Mouse (Mus musculus) forebrain, embryonic 12.5 days (tissue): ENCODE measurements around the gene Gm17655. TPM values are rescaled to one million over a fixed set of nuclear protein-coding genes. Genes with fewer than 3 reads are reported as not detected.
"Not testable (repeated sequence)": the region's sequence is repeated elsewhere in the genome, so short reads cannot be mapped to it uniquely, and the experiment has no call there.

Source experiments
- ATAC-seq: fragments of 200-750 bp; cut with Nextera tagmentation; 2 replicates; pipeline ENCODE4 v1.8.0; 2017; ENCODE audit warnings: moderate TSS enrichment; ENCODE audit not compliant: low FRiP score
- H3K27ac ChIP-seq: fragments of 300-500 bp; sonication (generic); 2 replicates; pipeline ENCODE4 v1.5.1; 2016; ENCODE audit warnings: mild to moderate bottlenecking
- H3K27me3 ChIP-seq: fragments of 300-500 bp; sonication (generic); 2 replicates; pipeline ENCODE4 v1.6.1; 2016; ENCODE audit warnings: mild to moderate bottlenecking
- H3K36me3 ChIP-seq: fragments of 300-500 bp; sonication (generic); replicated peaks from 2 replicates; pipeline ENCODE4 v1.6.1; 2016; ENCODE audit warnings: mild to moderate bottlenecking
- H3K4me1 ChIP-seq: fragments of 300-500 bp; sonication (generic); 2 replicates; pipeline ENCODE4 v1.6.1; 2016
- H3K4me2 ChIP-seq: fragments of 300-500 bp; sonication (generic); 2 replicates; pipeline ENCODE4 v1.6.1; 2016; ENCODE audit warnings: mild to moderate bottlenecking, moderate library complexity
- H3K4me3 ChIP-seq: fragments of 300-500 bp; sonication (generic); replicated peaks from 2 replicates; pipeline ENCODE4 v1.5.1; 2016; ENCODE audit warnings: mild to moderate bottlenecking
- H3K9ac ChIP-seq: fragments of 300-500 bp; sonication (generic); 2 replicates; pipeline ENCODE4 v1.6.1; 2016; ENCODE audit warnings: mild to moderate bottlenecking
- H3K9me3 ChIP-seq: fragments of 300-500 bp; sonication (generic); 2 replicates; pipeline ENCODE4 v1.6.1; 2016
- WGBS: fragments of 180-500 bp; shearing (Covaris S2); methylation state at CpG from one replicate; pipeline ENCODE4 v1.1.7; 2016; 5-methylcytosine and 5-hydroxymethylcytosine counted together
- polyA plus RNA-seq: library from polyadenylated mRNA; unstranded; fragments of >200 nt; fragmentation: Nextera tagmentation; extraction: Ambion mirVana; gene quantifications from 2 replicates; pipeline ENCODE4 v1.2.1, GENCODE M21; 2016

Gene Gm17655
- polyA plus RNA-seq, 1 experiment from 2014 or later: 8.4 TPM

- H3K36me3 ChIP-seq, H3K4me1 ChIP-seq, H3K27me3 ChIP-seq, H3K9me3 ChIP-seq: not testable (repeated sequence)
- Histone ChIP-seq H3K4me2 (peak overlapping the region; percentile 48), H3K9ac (peak overlapping the region; percentile 33), H3K27ac (peak overlapping the region; percentile 59; the same call in 1 of the 2 replicates), H3K4me3 (peak overlapping the region; percentile 28)
- peak; percentile 94 for ATAC-seq
- 39% methylated on average over 8 of the region's 8 CpGs for WGBS
Measured at GRCm38 (mm10) chr5:110023694-110024427, 48.5 kb downstream of the Gm17655 start.

DNA sequence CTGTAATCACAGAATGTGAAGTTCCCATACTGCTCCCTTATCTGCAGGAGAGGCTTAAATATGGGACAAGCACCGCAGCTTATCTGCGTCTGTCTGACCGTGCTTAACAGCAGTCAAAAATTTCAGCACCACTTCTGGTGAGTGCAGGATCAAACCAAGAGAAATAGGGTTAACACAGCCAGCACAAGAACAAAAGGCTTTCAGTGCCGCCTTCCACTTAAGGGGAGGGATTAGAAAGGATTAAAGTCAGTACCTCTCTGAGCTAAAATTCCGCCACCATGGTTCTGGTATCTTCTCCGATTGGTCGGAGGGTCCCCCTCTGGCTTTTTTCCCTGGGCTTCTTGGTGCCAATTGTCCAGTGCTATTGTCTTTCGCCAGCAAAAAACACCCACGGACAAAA is 49.0 kb downstream of the Gm17655 start:
- H3K4me1 ChIP-seq: no peaks in the 10 kb centered on the region
- H3K4me2 ChIP-seq: peak overlapping the region; percentile 48
- H3K36me3 ChIP-seq: no peaks in the 10 kb centered on the region
- H3K9me3 ChIP-seq: no peaks in the 10 kb centered on the region
- H3K4me3 ChIP-seq: peak overlapping the region; percentile 28
- 24% methylated on average over 9 of the region's 9 CpGs for WGBS
- H3K27ac ChIP-seq: peak overlapping the region; percentile 59
- peak overlapping the region; percentile 33 for H3K9ac ChIP-seq
- no peaks in the 10 kb centered on the region for H3K27me3 ChIP-seq
- ATAC-seq: peak; percentile 70; the same call in 1 of the 2 replicates

DNA sequence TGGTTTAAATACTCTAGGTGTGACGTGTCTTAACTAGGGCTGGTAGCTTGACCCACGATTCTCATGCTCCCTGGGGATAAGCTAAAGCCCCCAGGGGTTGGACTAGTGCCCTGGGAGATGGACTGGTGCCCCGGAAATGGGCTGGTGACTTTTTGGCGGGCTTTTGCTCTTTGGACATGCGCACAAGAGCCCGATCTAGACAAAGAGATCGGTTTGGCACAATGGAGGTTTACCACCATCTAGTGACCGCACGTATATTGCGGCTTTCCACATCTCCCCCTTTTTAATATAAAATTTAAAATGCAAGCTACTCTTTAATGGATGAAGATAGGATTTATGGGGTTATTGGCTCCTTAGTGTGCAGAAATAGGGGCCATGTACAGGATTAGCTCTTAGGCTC is 56.5 kb downstream of the Gm17655 start:
- H3K9me3 ChIP-seq, H3K4me2 ChIP-seq, H3K9ac ChIP-seq, H3K4me1 ChIP-seq, H3K36me3 ChIP-seq, H3K27me3 ChIP-seq, H3K27ac ChIP-seq, ATAC-seq, H3K4me3 ChIP-seq: not testable (repeated sequence)
- 89% methylated on average over 10 of the region's 10 CpGs for WGBS

Other genes starting within 250 kb of the Gm17655 start
- gene Gm15446, start 149.1 kb downstream of the Gm17655 start, polyA plus RNA-seq: 0.54 and 0.86 TPM in 2 replicates
- 22.4 and 30.5 TPM in 2 replicates for gene Zfp932, start 76.0 kb downstream of the Gm17655 start, polyA plus RNA-seq
- 1.4 and 2.1 TPM in 2 replicates for gene Gm35315, start 21.9 kb upstream of the Gm17655 start, polyA plus RNA-seq
- 1.1 and 1.2 TPM in 2 replicates for gene Plcxd1, start 27.5 kb upstream of the Gm17655 start, polyA plus RNA-seq
- gene Gtpbp6, start 35.7 kb upstream of the Gm17655 start, polyA plus RNA-seq: 39.3 and 44.4 TPM in 2 replicates
- gene Zfp605, start 37.6 kb upstream of the Gm17655 start, polyA plus RNA-seq: 12.4 and 13.0 TPM in 2 replicates
- 79.2 and 81.8 TPM in 2 replicates for gene Chfr, start 63.3 kb upstream of the Gm17655 start, polyA plus RNA-seq
- 23.0 and 24.6 TPM in 2 replicates for gene Golga3, start 104.2 kb upstream of the Gm17655 start, polyA plus RNA-seq
- 37.3 and 39.0 TPM in 2 replicates for gene Ankle2, start 158.5 kb upstream of the Gm17655 start, polyA plus RNA-seq
- 87.3 and 88.7 TPM in 2 replicates for gene Pgam5, start 197.4 kb upstream of the Gm17655 start, polyA plus RNA-seq
- 10.4 and 11.7 TPM in 2 replicates for gene Pxmp2, start 213.7 kb upstream of the Gm17655 start, polyA plus RNA-seq
- gene Pole, start 213.8 kb upstream of the Gm17655 start, polyA plus RNA-seq: 45.4 and 46.1 TPM in 2 replicates